Mouse (Mus musculus) mouse trophoblast stem cell (cell line): ENCODE results near the gene Tekt3.

Experiments
- in situ Hi-C, 2 experiments: fragments of 300-500 bp; cut with MseI, MboI; formaldehyde crosslinking; loops; 2 replicates in 1 of 2; 3 replicates in 1 of 2; pipeline ENCODE4 v1.15.1; 2025

The Tekt3 gene

GRCm38 (mm10) chr11:63124316-63124715 lies 62.9 kb downstream of the Tekt3 start:
- in situ Hi-C loops, result no loop called here

- in situ Hi-C loops, result loop anchor here in 1 of 2 experiments (25.0 kb wide), 1 partner anchor 364 kb away; the partner anchor contains the start of gene Gm10428
These were observed 64.5 kb downstream of the Tekt3 start for GRCm38 (mm10) chr11:63125832-63126456.

GRCm38 (mm10) chr11:63126976-63127375 lies 65.5 kb downstream of the Tekt3 start:
- in situ Hi-C loops, result loop anchor here in 1 of 2 experiments (25.0 kb wide), 1 partner anchor 365 kb away; the partner anchor contains the start of gene Gm10428

GRCm38 (mm10) chr11:63127513-63127912 lies 66.1 kb downstream of the Tekt3 start:
- in situ Hi-C loops, result loop anchor here in 1 of 2 experiments (25.0 kb wide), 1 partner anchor 365 kb away; the partner anchor contains the start of gene Gm10428

GRCm38 (mm10) chr11:63128784-63129183 lies 67.3 kb downstream of the Tekt3 start, which contains the start of gene Pmp22:
TSS of gene Pmp22 (plus strand) at chr11:63128982.
- in situ Hi-C loops, result loop anchor here in 1 of 2 experiments (25.0 kb wide), 1 partner anchor 366 kb away; the partner anchor contains the start of gene Gm10428

GRCm38 (mm10) chr11:63129375-63129774 lies 67.9 kb downstream of the Tekt3 start:
- in situ Hi-C loops, result loop anchor here in 1 of 2 experiments (25.0 kb wide), 1 partner anchor 367 kb away; the partner anchor contains the start of gene Gm10428

- in situ Hi-C loops, result loop anchor here (5.0 to 25.0 kb wide), 3 partner anchors 208 to 385 kb away; partner anchors contain the start of gene Gm10428 (in 1 of the 2)
These were observed 68.4 kb downstream of the Tekt3 start for GRCm38 (mm10) chr11:63129840-63130239.

GRCm38 (mm10) chr11:63130497-63130896 lies 69.0 kb downstream of the Tekt3 start:
- in situ Hi-C loops, result loop anchor here (5.0 to 25.0 kb wide), 3 partner anchors 208 to 386 kb away; partner anchors contain the start of gene Gm10428 (in 1 of the 2)

GRCm38 (mm10) chr11:63131001-63131692 lies 69.7 kb downstream of the Tekt3 start:
- in situ Hi-C loops, result loop anchor here (5.0 to 25.0 kb wide), 3 partner anchors 209 to 386 kb away; partner anchors contain the start of gene Gm10428 (in 1 of the 2)

GRCm38 (mm10) chr11:63131693-63132040 lies 70.2 kb downstream of the Tekt3 start:
- in situ Hi-C loops, result loop anchor here (5.0 to 25.0 kb wide), 3 partner anchors 209 to 387 kb away; partner anchors contain the start of gene Gm10428 (in 1 of the 2)

- in situ Hi-C loops, result loop anchor here (5.0 to 25.0 kb wide), 3 partner anchors 210 to 387 kb away; partner anchors contain the start of gene Gm10428 (in 1 of the 2)
These were observed 70.7 kb downstream of the Tekt3 start for GRCm38 (mm10) chr11:63132151-63132500.

- in situ Hi-C loops, result loop anchor here (5.0 to 25.0 kb wide), 3 partner anchors 210 to 388 kb away; partner anchors contain the start of gene Gm10428 (in 1 of the 2)
These were observed 71.3 kb downstream of the Tekt3 start for GRCm38 (mm10) chr11:63132501-63133435.

GRCm38 (mm10) chr11:63134021-63134420 lies 72.6 kb downstream of the Tekt3 start:
- in situ Hi-C loops, result loop anchor here (5.0 to 25.0 kb wide), 3 partner anchors 212 to 389 kb away; partner anchors contain the start of gene Gm10428 (in 1 of the 2)

GRCm38 (mm10) chr11:63134742-63135482 lies 73.5 kb downstream of the Tekt3 start:
- in situ Hi-C loops, result loop anchor here (5.0 to 25.0 kb wide), 3 partner anchors 213 to 390 kb away; partner anchors contain the start of gene Gm10428 (in 1 of the 2)

- in situ Hi-C loops, result loop anchor here (5.0 to 25.0 kb wide), 3 partner anchors 213 to 391 kb away; partner anchors contain the start of gene Gm10428 (in 1 of the 2)
These were observed 74.2 kb downstream of the Tekt3 start for GRCm38 (mm10) chr11:63135622-63136021.

GRCm38 (mm10) chr11:63136205-63136604 lies 74.8 kb downstream of the Tekt3 start:
- in situ Hi-C loops, result loop anchor here (5.0 to 25.0 kb wide), 3 partner anchors 214 to 391 kb away; partner anchors contain the start of gene Gm10428 (in 1 of the 2)

- in situ Hi-C loops, result loop anchor here (5.0 to 25.0 kb wide), 3 partner anchors 215 to 392 kb away; partner anchors contain the start of gene Gm10428 (in 1 of the 2)
These were observed 75.5 kb downstream of the Tekt3 start for GRCm38 (mm10) chr11:63136836-63137416.

- in situ Hi-C loops, result loop anchor here (5.0 to 25.0 kb wide), 3 partner anchors 216 to 394 kb away; partner anchors contain the start of gene Gm10428 (in 1 of the 2)
These were observed 77.3 kb downstream of the Tekt3 start for GRCm38 (mm10) chr11:63138739-63139138.

- in situ Hi-C loops, result loop anchor here in 1 of 2 experiments (25.0 kb wide), 1 partner anchor 380 kb away; the partner anchor contains the start of gene Gm10428
These were observed 80.9 kb downstream of the Tekt3 start for GRCm38 (mm10) chr11:63142311-63142710.
